Mouse (Mus musculus): ENCODE data around the gene Paqr7. TPM values are rescaled to one million over a fixed set of nuclear protein-coding genes. Genes with fewer than 3 reads are reported as not detected.

The Paqr7 gene
- polyA plus RNA-seq, 1 experiment = 29.4 TPM

DNA sequence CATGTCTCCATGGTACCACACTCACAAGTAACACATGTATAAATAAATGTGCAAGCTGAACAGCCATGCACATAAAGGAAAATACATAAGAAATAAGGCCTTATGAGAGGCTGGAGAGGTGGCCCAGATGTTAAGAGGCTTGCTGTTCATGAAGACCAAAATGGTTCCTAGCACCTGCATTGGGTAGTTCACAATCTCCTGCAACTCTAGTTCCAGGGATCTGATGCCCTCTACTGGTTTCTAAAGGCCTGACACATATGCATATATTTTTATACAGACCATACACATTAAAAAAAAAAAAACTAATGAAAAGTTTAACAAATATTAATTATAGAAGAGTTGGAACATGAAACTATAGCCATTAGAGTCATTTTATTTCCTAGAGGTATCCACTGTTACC, 25.0 kb upstream of the Paqr7 start:
- no peaks in the 10 kb centered on the region; the same call in 1 of the 2 replicates for H3K36me3 ChIP-seq (ENCODE audit: control insufficient read depth, insufficient read depth, low read length)
- no peak for TF ChIP-seq POLR2A (IDR thresholded peaks at IDR 0.05; ENCODE audit: low read depth, low read length)
- no peak for TF ChIP-seq CTCF (IDR thresholded peaks at IDR 0.05; ENCODE audit: extremely low read depth, insufficient read depth, insufficient read length, insufficient replicate concordance)
- no peak for DNase-seq (ENCODE audit: low read depth in 1 of 2, low spot score in 2 of 2)
- H3K27me3 ChIP-seq (ENCODE audit: control insufficient read depth, insufficient read depth, low read length) = no peaks in the 10 kb centered on the region
- H3K4me3 ChIP-seq (ENCODE audit: extremely low read depth, insufficient read depth, insufficient read length) = no peak overlapping the region
- H3K4me1 ChIP-seq (ENCODE audit: control insufficient read depth, insufficient read depth, insufficient read length) = peaks cover 6% of the 10 kb centered on the region; the same call in 1 of the 2 replicates
- no peak overlapping the region for H3K27ac ChIP-seq (ENCODE audit: insufficient read depth, low read length)

DNA sequence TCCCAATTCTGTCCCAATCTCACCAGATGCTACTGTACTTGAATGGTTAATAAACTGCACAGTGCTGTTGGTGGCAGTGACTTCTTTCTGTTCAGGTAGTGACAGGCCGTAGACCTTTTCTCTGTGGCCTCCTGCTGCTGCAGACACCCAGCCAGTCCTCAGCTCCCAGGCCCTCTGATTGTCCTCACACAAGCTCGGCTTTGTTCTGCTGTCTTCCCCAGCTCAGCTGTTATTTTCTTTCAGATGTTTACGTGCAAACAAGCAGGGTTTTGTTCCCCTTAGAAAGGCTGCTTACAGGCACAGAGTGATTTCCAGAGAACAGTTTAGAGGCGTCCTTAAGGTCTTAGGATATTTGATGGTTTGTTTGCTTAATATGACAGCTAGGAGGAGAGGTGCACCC, 22.7 kb upstream of the Paqr7 start:
- no peaks in the 10 kb centered on the region for H3K27me3 ChIP-seq (ENCODE audit: control insufficient read depth, insufficient read depth, low read length)
- no peaks in the 10 kb centered on the region; the same call in 1 of the 2 replicates for H3K36me3 ChIP-seq (ENCODE audit: control insufficient read depth, insufficient read depth, low read length)
- no peak for DNase-seq (ENCODE audit: low read depth in 1 of 2, low spot score in 2 of 2)
- H3K27ac ChIP-seq (ENCODE audit: insufficient read depth, low read length) = no peak overlapping the region
- no peak overlapping the region for H3K4me3 ChIP-seq (ENCODE audit: extremely low read depth, insufficient read depth, insufficient read length)
- H3K4me1 ChIP-seq (ENCODE audit: control insufficient read depth, insufficient read depth, insufficient read length) = no peaks in the 10 kb centered on the region
- TF ChIP-seq POLR2A (IDR thresholded peaks at IDR 0.05; ENCODE audit: low read depth, low read length) = no peak
- no peak for TF ChIP-seq CTCF (IDR thresholded peaks at IDR 0.05; ENCODE audit: extremely low read depth, insufficient read depth, insufficient read length, insufficient replicate concordance)
- WGBS = 92% methylated on average over 4 of the region's 4 CpGs

DNA sequence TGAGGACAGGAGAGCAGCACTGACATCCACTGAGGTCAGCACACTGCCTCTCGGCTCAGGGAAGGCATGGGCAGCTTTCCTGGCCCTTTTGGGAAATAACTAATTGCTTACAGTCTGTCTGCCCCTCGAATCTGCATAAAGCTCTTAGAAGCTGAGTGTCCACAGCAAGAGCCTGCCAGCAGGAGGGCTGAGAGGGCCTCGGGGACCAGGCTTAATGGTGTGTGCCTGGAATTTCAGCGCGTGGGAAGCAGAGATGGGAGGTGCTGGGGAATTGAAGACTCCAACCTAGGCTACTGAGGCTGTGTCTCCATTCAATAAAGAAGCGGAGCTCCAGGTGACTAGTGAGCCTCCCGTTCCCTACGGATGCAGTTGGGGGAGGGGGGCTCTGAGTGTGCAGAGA, 22.3 kb upstream of the Paqr7 start:
- no peak for DNase-seq (ENCODE audit: low read depth in 1 of 2, low spot score in 2 of 2)
- Histone ChIP-seq H3K36me3 (ENCODE audit: control insufficient read depth, insufficient read depth, low read length) (no peaks in the 10 kb centered on the region; the same call in 1 of the 2 replicates), H3K27me3 (ENCODE audit: control insufficient read depth, insufficient read depth, low read length) (no peaks in the 10 kb centered on the region), H3K4me1 (ENCODE audit: control insufficient read depth, insufficient read depth, insufficient read length) (no peaks in the 10 kb centered on the region), H3K4me3 (ENCODE audit: extremely low read depth, insufficient read depth, insufficient read length) (no peak overlapping the region), H3K27ac (ENCODE audit: insufficient read depth, low read length) (no peak overlapping the region)
- 94% methylated on average over 8 of the region's 8 CpGs for WGBS
- no peak for TF ChIP-seq CTCF (IDR thresholded peaks at IDR 0.05; ENCODE audit: extremely low read depth, insufficient read depth, insufficient read length, insufficient replicate concordance)
- TF ChIP-seq POLR2A (IDR thresholded peaks at IDR 0.05; ENCODE audit: low read depth, low read length) = no peak

DNA sequence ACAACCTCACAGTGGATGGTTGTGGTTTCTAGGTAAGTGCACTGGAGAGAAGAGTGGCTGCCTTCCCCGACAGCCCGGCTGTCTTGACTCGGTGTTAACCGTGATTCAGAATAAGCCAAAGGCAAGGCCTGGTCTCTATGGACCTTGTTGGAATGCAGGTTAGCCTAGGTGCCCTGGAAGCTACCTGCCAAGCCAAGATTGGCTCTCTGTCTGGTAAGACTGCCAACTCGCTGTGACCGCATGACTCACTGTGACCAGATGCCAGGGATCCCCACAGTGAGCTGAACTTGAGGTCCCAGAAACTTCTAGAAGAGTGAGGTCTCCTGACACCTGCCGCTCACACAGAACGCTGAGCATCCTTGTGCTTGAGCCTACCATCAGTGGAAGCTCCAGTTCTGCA, 19.6 kb upstream of the Paqr7 start:
- H3K27ac ChIP-seq (ENCODE audit: insufficient read depth, low read length) = no peak overlapping the region
- H3K4me1 ChIP-seq (ENCODE audit: control insufficient read depth, insufficient read depth, insufficient read length) = no peaks in the 10 kb centered on the region
- no peaks in the 10 kb centered on the region for H3K27me3 ChIP-seq (ENCODE audit: control insufficient read depth, insufficient read depth, low read length)
- no peaks in the 10 kb centered on the region; the same call in 1 of the 2 replicates for H3K36me3 ChIP-seq (ENCODE audit: control insufficient read depth, insufficient read depth, low read length)
- 89% methylated on average over 8 of the region's 8 CpGs for WGBS
- no peak overlapping the region for H3K4me3 ChIP-seq (ENCODE audit: extremely low read depth, insufficient read depth, insufficient read length)
- DNase-seq (ENCODE audit: low read depth in 1 of 2, low spot score in 2 of 2) = no peak
- TF ChIP-seq POLR2A (IDR thresholded peaks at IDR 0.05; ENCODE audit: low read depth, low read length) = no peak
- TF ChIP-seq CTCF (IDR thresholded peaks at IDR 0.05; ENCODE audit: extremely low read depth, insufficient read depth, insufficient read length, insufficient replicate concordance) = no peak

DNA sequence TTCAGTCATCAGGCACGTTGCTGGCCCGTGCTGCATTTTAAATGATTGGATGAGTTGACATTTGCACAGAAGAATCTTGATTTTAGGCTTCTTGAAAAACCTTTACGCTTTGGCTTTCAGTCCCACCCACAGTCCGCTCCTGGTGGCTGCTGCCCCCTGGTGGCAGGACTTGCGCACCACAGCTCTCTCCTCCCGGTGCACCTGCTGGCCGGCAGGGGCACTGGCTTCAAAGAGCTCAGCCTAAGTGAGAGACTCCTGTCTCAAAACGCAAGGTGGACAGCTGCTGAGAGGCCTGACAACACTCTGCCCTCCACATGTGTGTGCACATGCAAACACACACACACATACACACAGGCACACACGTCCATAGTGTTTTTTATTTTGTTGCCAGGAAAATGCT, 18.5 kb upstream of the Paqr7 start:
- no peak overlapping the region for H3K4me3 ChIP-seq (ENCODE audit: extremely low read depth, insufficient read depth, insufficient read length)
- no peaks in the 10 kb centered on the region for H3K4me1 ChIP-seq (ENCODE audit: control insufficient read depth, insufficient read depth, insufficient read length)
- no peaks in the 10 kb centered on the region for H3K27me3 ChIP-seq (ENCODE audit: control insufficient read depth, insufficient read depth, low read length)
- no peak overlapping the region for H3K27ac ChIP-seq (ENCODE audit: insufficient read depth, low read length)
- peak; percentile 100 for TF ChIP-seq CTCF (IDR thresholded peaks at IDR 0.05; ENCODE audit: extremely low read depth, insufficient read depth, insufficient read length, insufficient replicate concordance)
- no peak for TF ChIP-seq POLR2A (IDR thresholded peaks at IDR 0.05; ENCODE audit: low read depth, low read length)
- peak; percentile 74 to 88 for DNase-seq (ENCODE audit: low read depth in 1 of 2, low spot score in 2 of 2)
- 7% methylated on average over 9 of the region's 9 CpGs for WGBS
- H3K36me3 ChIP-seq (ENCODE audit: control insufficient read depth, insufficient read depth, low read length) = no peaks in the 10 kb centered on the region; the same call in 1 of the 2 replicates

DNA sequence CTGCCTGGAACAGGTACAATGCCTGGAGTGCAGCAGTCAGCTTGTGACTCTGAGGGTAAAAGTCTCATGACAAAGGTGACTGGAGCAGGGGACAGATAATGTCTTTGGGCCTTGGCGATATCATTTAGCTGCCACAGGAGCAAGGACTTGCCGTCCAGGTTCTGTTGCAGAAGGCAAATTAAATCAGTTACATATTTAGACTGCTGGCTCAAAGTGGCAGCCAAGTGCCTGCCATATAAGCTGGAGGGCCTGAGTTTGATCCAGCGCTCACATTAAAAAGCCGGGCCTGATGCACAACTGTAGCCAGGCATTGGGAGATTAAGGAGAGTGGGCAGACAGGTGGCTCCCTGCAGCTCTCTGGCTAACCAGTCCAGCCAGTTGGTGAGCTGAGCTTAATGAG, 16.7 kb upstream of the Paqr7 start:
- Histone ChIP-seq H3K27me3 (ENCODE audit: control insufficient read depth, insufficient read depth, low read length) (no peaks in the 10 kb centered on the region), H3K4me1 (ENCODE audit: control insufficient read depth, insufficient read depth, insufficient read length) (no peaks in the 10 kb centered on the region), H3K4me3 (ENCODE audit: extremely low read depth, insufficient read depth, insufficient read length) (no peak overlapping the region), H3K36me3 (ENCODE audit: control insufficient read depth, insufficient read depth, low read length) (no peaks in the 10 kb centered on the region), H3K27ac (ENCODE audit: insufficient read depth, low read length) (no peak overlapping the region)
- WGBS = 96% methylated on average over 4 of the region's 4 CpGs
- no peak for DNase-seq (ENCODE audit: low read depth in 1 of 2, low spot score in 2 of 2)
- TF ChIP-seq POLR2A (IDR thresholded peaks at IDR 0.05; ENCODE audit: low read depth, low read length) = no peak
- TF ChIP-seq CTCF (IDR thresholded peaks at IDR 0.05; ENCODE audit: extremely low read depth, insufficient read depth, insufficient read length, insufficient replicate concordance) = no peak

DNA sequence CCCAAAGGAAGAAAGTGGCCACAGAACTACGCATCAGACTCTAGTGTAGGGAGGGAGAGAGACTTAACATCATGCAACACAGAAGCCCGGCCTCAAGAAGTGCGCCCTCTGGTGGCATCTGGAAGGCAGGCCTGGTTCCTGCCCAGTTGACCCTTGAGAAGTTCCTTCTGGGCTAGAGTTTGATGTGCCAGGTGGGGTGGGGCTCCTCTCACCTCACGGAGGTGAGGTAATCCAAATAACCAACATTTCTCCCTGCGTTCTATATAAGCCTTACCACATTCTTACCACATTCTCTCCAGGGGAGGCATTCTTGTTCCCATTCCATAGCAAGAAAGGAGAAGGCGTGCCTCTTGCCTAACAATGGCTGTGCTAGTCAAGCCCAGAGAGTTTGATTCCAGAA, 15.6 kb upstream of the Paqr7 start:
- Histone ChIP-seq H3K4me1 (ENCODE audit: control insufficient read depth, insufficient read depth, insufficient read length) (no peaks in the 10 kb centered on the region), H3K4me3 (ENCODE audit: extremely low read depth, insufficient read depth, insufficient read length) (no peak overlapping the region), H3K27ac (ENCODE audit: insufficient read depth, low read length) (no peak overlapping the region), H3K36me3 (ENCODE audit: control insufficient read depth, insufficient read depth, low read length) (no peaks in the 10 kb centered on the region), H3K27me3 (ENCODE audit: control insufficient read depth, insufficient read depth, low read length) (no peaks in the 10 kb centered on the region)
- peak; percentile 54 to 73 for DNase-seq (ENCODE audit: low read depth in 1 of 2, low spot score in 2 of 2)
- TF ChIP-seq CTCF (IDR thresholded peaks at IDR 0.05; ENCODE audit: extremely low read depth, insufficient read depth, insufficient read length, insufficient replicate concordance) (peak; percentile 97), POLR2A (IDR thresholded peaks at IDR 0.05; ENCODE audit: low read depth, low read length) (no peak)
- 19% methylated on average over 6 of the region's 6 CpGs for WGBS
